Mouse (Mus musculus): Measurements from ENCODE around the gene Cideb. TPM values are rescaled to one million over a fixed set of nuclear protein-coding genes. Genes with fewer than 3 reads are reported as not detected.
A peak's percentile ranks its signal among the peaks of the same experiment; 100 is the strongest.

Cideb gene
- 1 to 10 TPM; 1.5 to 3.1 (median 2.4) TPM for total RNA-seq (2022)

GRCm38 (mm10) chr14:55758363-55758784, at the start of gene Cideb:
TSS of gene Cideb (minus strand) at chr14:55758458.
- DNase-seq (ENCODE audit: low spot score in 2 of 2): no peak

GRCm38 (mm10) chr14:55795380-55796163, 37.3 kb upstream of the Cideb start:
- DNase-seq (ENCODE audit: low spot score in 2 of 2): no peak

GRCm38 (mm10) chr14:55793946-55794345, 35.7 kb upstream of the Cideb start:
- no peak for DNase-seq (ENCODE audit: low spot score in 2 of 2)

- no peak for DNase-seq (ENCODE audit: low spot score in 2 of 2)
These were observed 35.2 kb upstream of the Cideb start for GRCm38 (mm10) chr14:55793461-55793860.

GRCm38 (mm10) chr14:55788256-55789050, 30.2 kb upstream of the Cideb start, which contains the start of gene Ripk3:
TSS of gene Ripk3 (minus strand) at chr14:55788865.
- DNase-seq (ENCODE audit: low spot score in 2 of 2): no peak

- DNase-seq (ENCODE audit: low spot score in 2 of 2): no peak
These were observed 29.5 kb upstream of the Cideb start for GRCm38 (mm10) chr14:55787731-55788130.

- DNase-seq (ENCODE audit: low spot score in 2 of 2): no peak
These were observed 26.9 kb upstream of the Cideb start for GRCm38 (mm10) chr14:55785195-55785594.

GRCm38 (mm10) chr14:55783958-55784235, 25.6 kb upstream of the Cideb start, which contains the start of gene Adcy4:
TSS of gene Adcy4 (minus strand) at chr14:55784095.
- DNase-seq (ENCODE audit: low spot score in 2 of 2): no peak

GRCm38 (mm10) chr14:55783171-55783957, 25.1 kb upstream of the Cideb start:
- no peak for DNase-seq (ENCODE audit: low spot score in 2 of 2)

- no peak for DNase-seq (ENCODE audit: low spot score in 2 of 2)
These were observed 24.2 kb upstream of the Cideb start for GRCm38 (mm10) chr14:55782361-55782960.

GRCm38 (mm10) chr14:55781310-55781709, 23.1 kb upstream of the Cideb start:
- DNase-seq (ENCODE audit: low spot score in 2 of 2): no peak

- DNase-seq (ENCODE audit: low spot score in 2 of 2): no peak
These were observed 22.5 kb upstream of the Cideb start for GRCm38 (mm10) chr14:55780736-55781135.

- DNase-seq (ENCODE audit: low spot score in 2 of 2): peak in 1 of 2 experiments; percentile 4
These were observed 21.4 kb upstream of the Cideb start for GRCm38 (mm10) chr14:55779656-55780055.

- peak in 1 of 2 experiments; percentile 4 for DNase-seq (ENCODE audit: low spot score in 2 of 2)
These were observed 20.4 kb upstream of the Cideb start for GRCm38 (mm10) chr14:55778686-55779085.

GRCm38 (mm10) chr14:55777806-55778205, 19.5 kb upstream of the Cideb start:
- no peak for DNase-seq (ENCODE audit: low spot score in 2 of 2)

- DNase-seq (ENCODE audit: low spot score in 2 of 2): no peak
These were observed 18.9 kb upstream of the Cideb start for GRCm38 (mm10) chr14:55777176-55777575.

- no peak for DNase-seq (ENCODE audit: low spot score in 2 of 2)
These were observed 18.5 kb upstream of the Cideb start for GRCm38 (mm10) chr14:55776711-55777110.

GRCm38 (mm10) chr14:55769087-55769703, 10.9 kb upstream of the Cideb start:
- no peak for DNase-seq (ENCODE audit: low spot score in 2 of 2)

- no peak for DNase-seq (ENCODE audit: low spot score in 2 of 2)
These were observed 10.3 kb upstream of the Cideb start for GRCm38 (mm10) chr14:55768555-55768954.

GRCm38 (mm10) chr14:55767519-55768414, 9.5 kb upstream of the Cideb start:
- no peak for DNase-seq (ENCODE audit: low spot score in 2 of 2)
